Mouse (Mus musculus): Measurements from ENCODE around the gene Map3k12. TPM values are rescaled to one million over a fixed set of nuclear protein-coding genes. Genes with fewer than 3 reads are reported as not detected.

Map3k12 gene
- polyA plus RNA-seq, 1 experiment from 2014 or later = 46.0 TPM

GRCm38 (mm10) chr15:102507561-102507960, 9.3 kb downstream of the Map3k12 start:
- H3K9me3 ChIP-seq (replicated peaks) = no peaks in the 10 kb centered on the region
- no peak overlapping the region for H3K4me2 ChIP-seq (replicated peaks)
- peaks cover 33% of the 10 kb centered on the region for H3K4me1 ChIP-seq
- H3K27ac ChIP-seq = no peak overlapping the region
- no peak overlapping the region for H3K9ac ChIP-seq
- no peaks in the 10 kb centered on the region for H3K27me3 ChIP-seq
- no peak for ATAC-seq (ENCODE audit: low FRiP score)
- H3K4me3 ChIP-seq = no peak overlapping the region
- H3K36me3 ChIP-seq = peaks cover 34% of the 10 kb centered on the region

GRCm38 (mm10) chr15:102506864-102507263, 10.0 kb downstream of the Map3k12 start:
- Histone ChIP-seq H3K9me3 (replicated peaks) (no peaks in the 10 kb centered on the region), H3K4me2 (replicated peaks) (no peak overlapping the region), H3K36me3 (peaks cover 41% of the 10 kb centered on the region), H3K9ac (no peak overlapping the region), H3K4me3 (no peak overlapping the region), H3K27ac (no peak overlapping the region), H3K4me1 (peaks cover 26% of the 10 kb centered on the region), H3K27me3 (no peaks in the 10 kb centered on the region)
- 91% methylated on average over 1 of the region's 1 CpGs for WGBS
- no peak for ATAC-seq (ENCODE audit: low FRiP score)

GRCm38 (mm10) chr15:102506464-102506830, 10.4 kb downstream of the Map3k12 start:
- Histone ChIP-seq H3K27ac (no peak overlapping the region), H3K4me3 (no peak overlapping the region), H3K36me3 (peaks cover 46% of the 10 kb centered on the region), H3K9ac (no peak overlapping the region), H3K9me3 (replicated peaks) (no peaks in the 10 kb centered on the region), H3K27me3 (no peaks in the 10 kb centered on the region), H3K4me2 (replicated peaks) (no peak overlapping the region), H3K4me1 (peaks cover 22% of the 10 kb centered on the region)
- WGBS = 52% methylated on average over 2 of the region's 2 CpGs
- no peak for ATAC-seq (ENCODE audit: low FRiP score)

GRCm38 (mm10) chr15:102505770-102506463, 10.9 kb downstream of the Map3k12 start:
- Histone ChIP-seq H3K27ac (no peak overlapping the region), H3K36me3 (peaks cover 51% of the 10 kb centered on the region), H3K4me2 (replicated peaks) (no peak overlapping the region), H3K9me3 (replicated peaks) (no peaks in the 10 kb centered on the region), H3K9ac (no peak overlapping the region), H3K4me3 (no peak overlapping the region), H3K4me1 (peaks cover 17% of the 10 kb centered on the region), H3K27me3 (no peaks in the 10 kb centered on the region)
- ATAC-seq (ENCODE audit: low FRiP score) = no peak
- WGBS = 89% methylated on average over 9 of the region's 9 CpGs

GRCm38 (mm10) chr15:102505073-102505769, 11.6 kb downstream of the Map3k12 start:
- no peak overlapping the region for H3K4me3 ChIP-seq
- peaks cover 58% of the 10 kb centered on the region for H3K36me3 ChIP-seq
- H3K9me3 ChIP-seq (replicated peaks) = no peaks in the 10 kb centered on the region
- H3K9ac ChIP-seq = no peak overlapping the region
- no peak overlapping the region for H3K27ac ChIP-seq
- no peaks in the 10 kb centered on the region for H3K27me3 ChIP-seq
- H3K4me1 ChIP-seq = peaks cover 12% of the 10 kb centered on the region
- no peak overlapping the region for H3K4me2 ChIP-seq (replicated peaks)
- no peak for ATAC-seq (ENCODE audit: low FRiP score)
- 76% methylated on average over 12 of the region's 12 CpGs for WGBS

- no peak overlapping the region for H3K4me2 ChIP-seq (replicated peaks)
- ATAC-seq (ENCODE audit: low FRiP score) = no peak
- H3K4me3 ChIP-seq = no peak overlapping the region
- peaks cover 69% of the 10 kb centered on the region for H3K36me3 ChIP-seq
- no peak overlapping the region for H3K9ac ChIP-seq
- no peak overlapping the region for H3K27ac ChIP-seq
- no peaks in the 10 kb centered on the region for H3K27me3 ChIP-seq
- no peaks in the 10 kb centered on the region for H3K9me3 ChIP-seq (replicated peaks)
- H3K4me1 ChIP-seq = peaks cover 2% of the 10 kb centered on the region
- WGBS = 86% methylated on average over 9 of the region's 9 CpGs
Observed at GRCm38 (mm10) chr15:102503924-102504782, 12.7 kb downstream of the Map3k12 start.

GRCm38 (mm10) chr15:102503447-102503846, 13.4 kb downstream of the Map3k12 start, which contains the start of gene Gm10337:
Gene Gm10337, plus strand, starts transcription at chr15:102503722.
- Histone ChIP-seq H3K36me3 (peaks cover 73% of the 10 kb centered on the region), H3K4me3 (no peak within 1 kb of the TSS), H3K9me3 (replicated peaks) (no peaks in the 10 kb centered on the region), H3K4me2 (replicated peaks) (no peak within 1 kb of the TSS), H3K9ac (no peak within 1 kb of the TSS), H3K27me3 (no peaks in the 10 kb centered on the region), H3K4me1 (no peaks in the 10 kb centered on the region), H3K27ac (no peak within 1 kb of the TSS)
- 97% methylated on average over 1 of the region's 1 CpGs for WGBS
- no peak for ATAC-seq (ENCODE audit: low FRiP score)

- no peak overlapping the region for H3K9ac ChIP-seq
- 85% methylated on average over 9 of the region's 9 CpGs for WGBS
- H3K4me2 ChIP-seq (replicated peaks) = no peak overlapping the region
- no peak for ATAC-seq (ENCODE audit: low FRiP score)
- no peaks in the 10 kb centered on the region for H3K4me1 ChIP-seq
- no peaks in the 10 kb centered on the region for H3K9me3 ChIP-seq (replicated peaks)
- H3K36me3 ChIP-seq = peaks cover 82% of the 10 kb centered on the region
- no peaks in the 10 kb centered on the region for H3K27me3 ChIP-seq
- no peak overlapping the region for H3K4me3 ChIP-seq
- H3K27ac ChIP-seq = no peak overlapping the region
Observed at GRCm38 (mm10) chr15:102502254-102502840, 14.5 kb downstream of the Map3k12 start.

- Histone ChIP-seq H3K27me3 (no peaks in the 10 kb centered on the region), H3K36me3 (peaks cover 88% of the 10 kb centered on the region), H3K4me2 (replicated peaks) (no peak overlapping the region), H3K27ac (no peak overlapping the region), H3K4me1 (no peaks in the 10 kb centered on the region), H3K9me3 (replicated peaks) (no peaks in the 10 kb centered on the region), H3K9ac (no peak overlapping the region), H3K4me3 (no peak overlapping the region)
- WGBS = 91% methylated on average over 19 of the region's 19 CpGs
- 0 out of 2 replicates have a peak, but pooled peaks have one; percentile 24 for ATAC-seq (ENCODE audit: low FRiP score)
Observed at GRCm38 (mm10) chr15:102501084-102501814, 15.6 kb downstream of the Map3k12 start.

- ATAC-seq (ENCODE audit: low FRiP score) = no peak
- Histone ChIP-seq H3K9me3 (replicated peaks) (no peaks in the 10 kb centered on the region), H3K9ac (no peak overlapping the region), H3K36me3 (peaks cover 88% of the 10 kb centered on the region), H3K27ac (no peak overlapping the region), H3K27me3 (no peaks in the 10 kb centered on the region), H3K4me3 (no peak overlapping the region), H3K4me1 (no peaks in the 10 kb centered on the region), H3K4me2 (replicated peaks) (no peak overlapping the region)
- WGBS = 92% methylated on average over 5 of the region's 5 CpGs
Observed at GRCm38 (mm10) chr15:102500479-102500878, 16.4 kb downstream of the Map3k12 start.

- 90% methylated on average over 6 of the region's 6 CpGs for WGBS
- Histone ChIP-seq H3K9ac (no peak overlapping the region), H3K4me2 (replicated peaks) (no peak overlapping the region), H3K36me3 (peaks cover 87% of the 10 kb centered on the region), H3K27ac (no peak overlapping the region), H3K9me3 (replicated peaks) (no peaks in the 10 kb centered on the region), H3K4me3 (no peak overlapping the region), H3K27me3 (no peaks in the 10 kb centered on the region), H3K4me1 (no peaks in the 10 kb centered on the region)
- ATAC-seq (ENCODE audit: low FRiP score) = no peak
Observed at GRCm38 (mm10) chr15:102499851-102500250, 17.0 kb downstream of the Map3k12 start.
